Mouse (Mus musculus) neural tube, postnatal 0 days (tissue): Measurements from ENCODE around the gene Gm9972. TPM values are rescaled to one million over a fixed set of nuclear protein-coding genes. Genes with fewer than 3 reads are reported as not detected.

Experiments used
- polyA plus RNA-seq: library from polyadenylated mRNA; unstranded; fragments of >200 nt; fragmentation: Nextera tagmentation; extraction: Ambion mirVana; gene quantifications from 2 replicates; pipeline ENCODE4 v1.2.1, GENCODE M21; 2015

Gm9972 gene
- 0.15 TPM in 1 of 2 replicates, not detected in the other for polyA plus RNA-seq

GRCm38 (mm10) chr11:43035446-43035845 lies at the start of gene Gm9972:
TSS of gene Gm9972 (plus strand) at chr11:43035746.

Other genes with a start within 250 kb of the Gm9972 start
- gene Atp10b, start 114.1 kb downstream of the Gm9972 start, polyA plus RNA-seq: 0.32 and 0.43 TPM in 2 replicates